Mouse (Mus musculus) adrenal gland, adult 2 months (tissue): Measurements from ENCODE around the gene Chsy1. TPM values are rescaled to one million over a fixed set of nuclear protein-coding genes. Genes with fewer than 3 reads are reported as not detected.

Experiments
- DNase-seq: peaks from one replicate; pipeline ENCODE4 v3.0.0; 2021
- polyA plus RNA-seq: library from polyadenylated mRNA; depleted of rRNA; stranded (reverse); fragments of >200 nt; gene quantifications from 2 replicates; pipeline ENCODE4 v1.2.3, GENCODE M21; 2012; rRNA removed
- total RNA-seq, 2 experiments: library from RNA; stranded (reverse); gene quantifications; 2 replicates each; pipeline ENCODE4 v1.2.3; 2021

The Chsy1 gene
- total and polyA plus RNA-seq, 3 experiments: 3.2 to 17.0 (median 12.6) TPM

DNA sequence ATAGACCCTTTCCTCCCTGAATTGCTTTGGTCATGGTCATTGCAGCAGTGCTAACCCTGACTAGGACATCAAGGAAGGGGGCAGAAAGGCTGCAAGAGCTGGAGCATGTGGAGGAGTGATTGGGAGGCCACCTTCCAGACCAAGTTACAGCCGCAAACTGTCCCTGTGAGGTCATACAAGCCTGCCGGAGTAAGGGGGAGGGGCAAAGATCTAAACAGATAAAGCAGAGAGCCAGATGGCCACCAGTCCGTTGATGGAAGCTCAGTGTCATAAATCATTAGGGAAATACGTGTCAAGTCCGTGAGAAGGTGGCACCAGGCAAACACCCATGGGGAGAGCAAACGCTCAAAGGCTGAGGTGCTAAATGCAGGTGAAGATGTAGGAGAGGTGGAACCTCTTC lies 105.2 kb downstream of the Chsy1 start:
- DNase-seq: no peak

DNA sequence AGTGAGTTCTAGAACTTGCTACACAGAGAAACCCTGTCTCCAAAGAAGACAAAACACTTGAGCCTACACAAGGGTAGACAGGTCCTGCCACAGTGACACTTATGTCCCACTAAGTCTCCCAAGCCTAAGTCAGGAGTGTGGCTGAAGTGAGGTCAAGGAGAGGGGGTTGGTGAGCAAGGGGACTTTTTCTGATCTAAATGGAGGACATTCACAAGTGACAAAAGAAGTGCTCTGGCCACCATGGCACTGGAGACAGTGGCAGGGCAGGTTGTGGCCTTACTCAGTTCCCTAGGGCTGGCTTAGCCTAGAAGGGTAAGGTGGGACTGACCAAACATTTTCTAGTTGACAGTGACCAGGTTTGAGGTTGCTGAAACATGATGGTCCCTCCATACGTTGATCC lies 106.6 kb downstream of the Chsy1 start:
- no peak for DNase-seq

GRCm38 (mm10) chr7:66217011-66217410 lies 107.7 kb downstream of the Chsy1 start:
- no peak for DNase-seq

DNA sequence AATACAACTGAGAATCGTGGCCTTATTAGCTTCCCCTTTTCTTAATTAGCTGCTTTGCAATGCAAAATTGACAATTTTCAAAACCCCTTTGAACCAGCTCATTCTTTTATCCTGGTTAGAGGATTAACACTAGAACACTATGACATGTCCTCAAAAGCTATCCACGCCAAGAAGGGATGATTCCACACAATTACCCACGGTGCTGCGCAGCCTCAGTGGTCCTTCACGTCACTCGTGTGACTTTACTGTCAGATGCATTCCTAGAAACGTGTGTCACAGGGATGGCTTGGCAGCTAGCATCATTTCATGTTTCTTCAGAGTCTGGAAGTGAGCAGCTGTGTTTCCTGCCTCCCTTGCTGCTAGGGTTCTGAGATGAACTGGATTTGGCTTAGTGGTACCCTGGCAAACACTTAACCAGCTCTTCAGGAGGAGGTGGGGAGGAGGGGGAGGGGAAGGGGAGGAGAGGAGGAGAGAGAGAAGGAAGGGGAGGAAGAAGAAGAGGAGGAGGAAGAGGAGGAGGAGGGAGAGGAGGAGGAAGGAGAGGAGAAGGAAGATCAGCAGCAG lies 108.3 kb downstream of the Chsy1 start:
- no peak for DNase-seq

DNA sequence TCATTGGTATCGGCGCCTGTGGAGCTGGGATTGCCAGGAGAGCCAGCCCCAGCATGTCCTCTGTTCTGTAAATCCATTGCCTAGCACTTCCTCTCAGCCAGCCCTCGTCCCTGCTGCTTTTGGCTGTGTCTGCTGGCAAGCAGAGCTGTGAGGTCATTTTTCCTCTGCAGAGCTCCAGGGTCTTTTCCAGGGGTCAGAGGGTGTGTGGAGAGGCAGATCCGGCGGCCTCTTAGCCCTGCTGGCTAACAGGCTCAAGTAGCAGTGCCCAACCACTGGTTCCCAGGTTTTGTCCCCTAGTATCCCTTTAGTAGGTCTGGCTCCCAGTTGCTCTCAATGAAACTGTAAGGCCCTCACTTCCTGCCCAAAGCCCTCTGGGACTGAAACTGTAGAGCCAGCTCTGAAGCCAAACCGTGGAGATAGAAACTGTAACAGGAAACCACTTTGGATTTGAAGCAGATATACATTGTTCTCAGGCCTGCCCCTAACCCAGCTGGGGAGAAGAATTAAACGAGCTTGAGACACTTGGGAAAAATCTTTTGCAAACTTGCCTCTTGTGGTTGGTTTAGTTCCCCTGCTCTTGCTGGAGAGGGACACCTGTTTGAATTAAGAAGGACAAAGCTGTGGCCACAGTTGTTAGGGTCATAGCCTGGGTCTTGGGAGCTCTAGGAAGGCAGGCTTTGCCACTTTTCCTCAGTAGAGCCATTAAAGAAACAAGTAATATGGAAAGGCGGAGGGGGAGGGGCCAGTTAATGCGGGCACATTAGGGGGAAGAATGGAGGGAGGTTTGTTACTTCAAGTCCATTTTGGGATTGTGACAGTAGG lies 109.1 kb downstream of the Chsy1 start:
- DNase-seq: no peak

- DNase-seq: no peak
These were observed 109.9 kb downstream of the Chsy1 start for GRCm38 (mm10) chr7:66219028-66219793.

- no peak for DNase-seq
These were observed 110.5 kb downstream of the Chsy1 start for GRCm38 (mm10) chr7:66219794-66220227.

DNA sequence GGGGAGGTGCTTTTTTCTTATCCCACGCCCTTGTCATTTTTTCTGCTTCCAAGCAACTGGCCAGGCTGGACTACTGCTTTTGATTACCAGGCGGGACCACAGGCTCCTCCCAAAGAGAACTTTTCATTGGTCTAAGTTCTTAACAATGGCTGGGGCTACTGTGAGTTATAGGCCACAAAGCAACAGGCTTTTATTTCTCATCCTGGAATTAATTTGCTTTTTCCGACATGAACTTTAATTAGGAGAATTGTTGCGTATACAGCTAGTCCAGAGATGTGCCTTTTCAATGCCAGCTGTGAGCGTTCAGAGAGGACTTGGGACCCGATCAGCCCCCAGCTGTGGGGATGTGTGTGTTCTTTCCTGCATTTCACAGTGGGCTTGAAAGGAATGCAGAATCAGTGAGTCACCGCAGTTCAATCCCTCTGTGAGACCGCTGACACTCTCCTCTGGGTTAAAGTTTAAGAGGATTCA lies 113.3 kb downstream of the Chsy1 start:
- no peak for DNase-seq

Other genes starting within 250 kb of the Chsy1 start
- gene Pcsk6, start 247.8 kb upstream of the Chsy1 start, total RNA-seq: 10 to 100 TPM; 23.0 to 34.8 TPM
- 7.0 and 9.8 TPM in 2 replicates for gene Pcsk6, start 247.8 kb upstream of the Chsy1 start, polyA plus RNA-seq
- gene Gm45213, start 65.9 kb upstream of the Chsy1 start, total RNA-seq: not detected
- gene Gm45213, start 65.9 kb upstream of the Chsy1 start, polyA plus RNA-seq: not detected in 2 replicates
- 10 to 100 TPM; 29.9 to 32.6 TPM for gene Snrpa1, start 50.5 kb upstream of the Chsy1 start, total RNA-seq
- gene Snrpa1, start 50.5 kb upstream of the Chsy1 start, polyA plus RNA-seq: 1.1 and 3.3 TPM in 2 replicates
- gene Selenos, start 29.9 kb upstream of the Chsy1 start, total RNA-seq: 100 to 1,000 TPM in 1 of 2 experiments, 10 to 100 TPM in 1; 79.6 to 100 TPM
- gene Selenos, start 29.9 kb upstream of the Chsy1 start, polyA plus RNA-seq: 163 and 188 TPM in 2 replicates